Mouse (Mus musculus) left cerebral cortex, adult 8-10 months (tissue): ENCODE results near the gene Nmt1. TPM values are rescaled to one million over a fixed set of nuclear protein-coding genes. Genes with fewer than 3 reads are reported as not detected.

ENCODE experiments used
- DNase-seq, 2 experiments: peaks; one replicate each; pipeline ENCODE4 v3.0.0; 2022; ENCODE audit warnings: low spot score in 2 of 2
- total RNA-seq, 4 experiments: library from RNA; stranded (reverse); gene quantifications; 2 replicates each; pipeline ENCODE4 v1.2.4; 2022

The Nmt1 gene
- total RNA-seq, 4 experiments from 2014 or later: 124 to 149 (median 129) TPM

DNA sequence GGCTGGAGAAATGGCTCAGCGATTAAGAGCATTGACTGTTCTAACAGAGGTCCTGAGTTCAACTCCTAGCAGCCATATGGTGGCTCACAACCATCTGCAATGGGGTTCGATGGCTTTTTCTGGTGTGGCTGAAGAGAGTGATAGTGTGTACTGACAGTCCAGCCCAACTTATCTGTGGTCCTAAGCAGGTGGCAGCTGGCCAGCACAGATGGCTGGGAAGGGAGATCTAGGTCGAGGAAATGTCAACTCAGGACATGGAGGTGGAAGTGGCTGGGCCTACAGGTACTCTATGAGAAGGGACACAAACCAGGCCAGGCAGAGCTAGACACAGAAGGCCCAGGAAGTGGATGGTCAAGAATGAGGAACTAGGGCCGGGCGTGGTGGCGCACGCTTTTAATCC lies 48.0 kb downstream of the Nmt1 start:
- no peak for DNase-seq

DNA sequence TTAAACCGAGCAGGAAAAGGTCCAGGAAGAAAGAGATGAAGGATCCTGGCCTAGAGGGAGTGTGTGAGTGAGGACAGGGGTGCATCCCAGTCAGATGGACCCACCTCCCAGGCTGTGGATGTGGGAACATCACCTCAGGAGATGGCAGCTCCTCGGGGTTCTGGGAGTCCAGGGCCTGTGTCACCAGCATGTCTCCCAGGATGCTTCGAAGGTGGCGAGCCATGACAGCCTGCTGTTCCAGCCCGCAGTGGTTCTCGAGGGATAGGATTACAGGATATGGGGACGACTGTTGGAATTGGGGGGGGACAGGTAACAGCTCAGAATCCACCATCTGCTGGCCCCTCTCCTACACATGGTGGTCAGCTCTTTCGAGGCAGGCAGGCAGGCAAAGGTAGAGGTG lies 48.6 kb downstream of the Nmt1 start:
- no peak for DNase-seq

DNA sequence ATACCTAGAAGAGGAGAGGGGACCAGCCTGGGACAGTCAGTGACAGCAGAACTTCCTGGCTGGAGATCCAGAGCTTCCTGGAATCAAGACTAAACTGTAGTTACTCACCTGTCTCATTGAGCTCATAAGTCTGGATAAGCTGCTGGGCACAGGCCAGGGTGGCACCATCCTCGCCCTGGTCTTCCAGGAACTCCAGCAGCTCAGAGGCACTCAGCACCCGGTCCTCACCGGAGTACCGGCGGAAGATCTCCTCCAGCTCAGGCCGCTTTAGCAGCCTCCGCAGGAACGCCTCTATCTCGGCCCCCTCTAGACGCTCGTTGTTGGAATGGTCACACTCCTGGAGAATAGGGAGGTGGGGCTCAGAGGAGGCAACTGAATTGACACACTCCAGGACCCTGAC lies 50.1 kb downstream of the Nmt1 start:
- no peak for DNase-seq

DNA sequence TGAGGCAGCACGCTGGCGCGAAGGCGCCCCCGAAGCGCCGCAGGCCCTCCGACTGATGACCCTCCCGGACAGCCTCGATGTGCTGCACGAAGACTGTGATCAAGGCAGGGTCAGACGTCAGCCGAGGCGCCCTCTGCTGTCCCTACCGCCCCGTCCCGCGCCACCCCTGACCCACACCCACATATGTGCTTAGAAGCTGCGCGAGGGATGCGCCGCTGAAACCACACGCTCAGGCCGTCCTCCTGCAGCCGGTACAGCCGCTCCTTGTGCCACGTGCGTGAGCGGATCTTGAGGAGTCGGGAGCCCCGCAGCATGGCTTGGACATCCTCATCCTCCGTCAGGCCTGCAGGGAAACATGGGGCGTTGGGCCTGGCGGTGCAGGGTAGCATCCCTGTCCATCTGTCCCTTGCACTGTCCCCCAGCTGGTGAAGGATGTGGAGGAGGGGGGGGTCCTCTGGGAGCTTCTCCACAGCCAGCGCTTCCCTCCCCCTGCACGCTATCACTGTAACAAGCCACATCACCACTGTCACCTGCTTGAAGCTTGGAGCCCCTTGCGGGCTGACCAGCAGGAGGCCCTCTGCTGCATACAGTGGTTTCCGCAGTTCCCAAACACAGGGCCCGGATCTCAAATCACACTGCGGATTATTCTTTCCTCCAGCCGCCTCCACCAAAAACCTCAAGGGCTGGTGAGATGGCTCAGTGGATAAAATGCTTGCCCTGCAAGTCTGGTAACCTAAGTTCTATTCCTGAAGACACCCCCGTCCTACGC lies 52.5 kb downstream of the Nmt1 start:
- DNase-seq: no peak

DNA sequence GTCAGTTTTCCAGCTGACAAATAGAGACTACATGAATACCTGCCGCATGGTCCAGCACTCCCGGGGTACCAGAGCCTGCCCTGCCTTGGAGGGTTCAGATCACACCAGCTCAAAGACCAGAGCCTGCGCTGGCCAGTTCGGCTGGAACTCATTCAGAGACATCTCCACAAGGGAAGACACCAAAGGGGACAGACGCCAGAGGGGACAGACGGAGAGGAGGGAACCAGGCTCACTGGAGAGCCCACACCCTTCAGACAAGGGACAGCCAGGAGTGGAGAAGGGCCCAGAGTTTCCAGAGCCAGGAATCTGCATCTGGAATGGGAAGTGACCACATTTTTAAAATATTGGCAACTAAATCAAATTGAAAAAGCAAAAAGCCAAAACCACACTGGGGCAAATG lies 53.6 kb downstream of the Nmt1 start:
- no peak for DNase-seq

DNA sequence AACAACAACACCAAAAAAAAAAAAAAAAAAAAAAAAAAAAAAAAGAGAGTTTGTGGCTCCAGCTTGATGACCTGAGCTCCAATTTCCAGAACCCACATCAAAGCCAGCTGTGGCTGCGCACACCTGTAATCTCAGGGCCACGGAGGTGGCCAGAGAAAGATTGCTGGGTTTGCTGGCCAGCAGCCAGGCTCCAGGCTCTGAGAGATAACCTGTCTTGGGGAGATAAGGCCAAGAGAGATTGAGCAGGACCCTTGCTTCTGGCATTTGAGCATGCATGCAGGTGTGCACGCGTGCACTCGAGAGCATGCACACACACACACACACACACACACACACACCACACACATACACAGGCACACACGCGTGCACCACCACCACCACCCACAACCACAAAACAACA lies 65.3 kb downstream of the Nmt1 start:
- no peak for DNase-seq

DNA sequence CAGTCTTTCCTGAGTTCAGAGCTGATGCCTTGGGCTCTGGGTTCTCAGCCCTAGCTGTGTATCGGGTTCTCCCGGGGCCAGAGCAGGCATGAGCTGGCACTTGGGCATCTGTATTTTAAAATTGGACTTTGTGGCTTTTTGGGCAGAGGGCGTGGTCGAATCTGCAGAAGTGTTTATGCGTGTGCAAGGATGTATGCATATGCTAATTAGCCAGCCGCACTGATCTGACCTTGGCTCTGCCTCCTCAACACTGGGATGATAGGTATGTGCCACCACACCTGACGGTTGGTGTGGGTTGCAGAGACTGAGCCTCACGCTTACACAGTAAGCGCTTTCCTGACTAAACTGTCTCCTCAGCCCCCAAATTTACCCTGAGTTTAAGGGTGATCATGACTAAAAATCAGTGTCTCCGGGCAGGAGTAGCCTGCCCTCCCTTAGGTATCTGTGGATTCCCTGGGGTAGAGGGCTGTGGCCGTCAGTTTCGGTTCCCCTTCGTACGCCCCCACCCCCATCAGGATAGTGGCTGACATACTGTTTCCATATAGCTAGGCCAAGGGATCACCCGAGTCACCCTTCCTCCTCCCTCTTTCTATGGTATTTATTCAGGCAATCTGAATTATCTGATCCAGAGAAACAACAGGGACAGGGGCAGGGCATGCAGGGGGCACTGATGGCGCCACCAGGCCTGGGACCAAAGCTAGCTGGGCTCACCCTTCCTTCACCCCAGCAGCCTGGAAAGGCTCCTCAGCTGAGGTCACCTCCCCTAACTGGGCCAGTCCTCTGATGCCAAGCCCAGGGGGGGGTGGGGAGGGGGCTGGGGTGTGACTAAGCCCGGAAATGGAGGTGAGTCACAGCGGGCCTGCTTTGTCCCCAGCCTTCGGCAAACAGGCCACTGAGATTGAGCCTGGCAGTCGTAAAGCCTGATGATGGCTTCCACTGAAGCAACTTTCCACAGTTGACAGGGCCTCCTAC lies 66.2 kb downstream of the Nmt1 start:
- no peak for DNase-seq

GRCm38 (mm10) chr11:103095107-103095670 lies 67.2 kb downstream of the Nmt1 start:
- DNase-seq: no peak

DNA sequence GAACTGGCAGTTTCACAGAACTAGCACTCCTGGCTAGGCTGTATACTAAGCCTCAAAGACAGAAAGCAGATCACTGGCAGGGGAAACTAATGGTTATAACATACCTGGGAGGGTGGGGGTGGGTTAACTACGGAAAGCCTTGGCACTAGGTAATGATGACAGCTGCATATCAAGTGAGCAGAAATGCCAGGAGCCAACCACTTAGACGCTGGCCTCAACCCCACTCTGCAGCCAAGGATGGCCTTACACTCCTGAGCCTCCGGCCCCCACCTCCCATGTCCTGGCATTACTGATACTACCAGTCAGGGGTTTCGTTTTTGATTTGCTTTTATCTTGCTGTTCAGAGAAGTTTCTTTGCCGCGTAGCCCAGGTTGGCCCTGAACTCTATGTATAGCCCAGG lies 67.8 kb downstream of the Nmt1 start:
- no peak for DNase-seq

- no peak for DNase-seq
Measured at GRCm38 (mm10) chr11:103096979-103097894, 69.2 kb downstream of the Nmt1 start.

GRCm38 (mm10) chr11:103098531-103099190 lies 70.7 kb downstream of the Nmt1 start:
- no peak for DNase-seq

GRCm38 (mm10) chr11:103099352-103099940 lies 71.5 kb downstream of the Nmt1 start:
- DNase-seq: peak in 1 of 2 experiments; percentile 4

DNA sequence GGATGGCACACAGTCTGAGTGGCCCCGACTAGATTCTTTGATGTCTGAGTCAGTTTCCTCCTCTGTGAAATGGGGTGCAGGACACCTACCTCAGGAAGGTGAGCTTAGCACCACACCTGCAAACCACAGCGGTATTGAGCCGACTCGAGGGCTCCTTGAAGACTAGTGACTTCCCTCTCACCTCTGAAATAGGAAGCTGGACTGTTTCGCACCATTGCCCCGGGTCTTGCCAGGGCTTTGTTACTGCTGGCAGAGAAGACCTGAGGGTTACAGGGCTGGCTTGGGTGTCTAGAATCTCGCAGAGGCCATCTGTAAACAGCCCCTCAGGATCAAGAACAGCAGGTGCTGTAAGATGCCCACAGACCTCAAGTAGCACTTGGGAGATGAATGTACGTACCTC lies 72.4 kb downstream of the Nmt1 start:
- peak in 1 of 2 experiments; percentile 17 for DNase-seq

- DNase-seq: peak; percentile 55 to 63
Measured at GRCm38 (mm10) chr11:103101481-103101865, 73.5 kb downstream of the Nmt1 start, which contains the start of the genes Plcd3 and Acbd4. Gene Plcd3 (minus strand): TSS chr11:103101658. Gene Acbd4 (plus strand): TSS chr11:103101682.

DNA sequence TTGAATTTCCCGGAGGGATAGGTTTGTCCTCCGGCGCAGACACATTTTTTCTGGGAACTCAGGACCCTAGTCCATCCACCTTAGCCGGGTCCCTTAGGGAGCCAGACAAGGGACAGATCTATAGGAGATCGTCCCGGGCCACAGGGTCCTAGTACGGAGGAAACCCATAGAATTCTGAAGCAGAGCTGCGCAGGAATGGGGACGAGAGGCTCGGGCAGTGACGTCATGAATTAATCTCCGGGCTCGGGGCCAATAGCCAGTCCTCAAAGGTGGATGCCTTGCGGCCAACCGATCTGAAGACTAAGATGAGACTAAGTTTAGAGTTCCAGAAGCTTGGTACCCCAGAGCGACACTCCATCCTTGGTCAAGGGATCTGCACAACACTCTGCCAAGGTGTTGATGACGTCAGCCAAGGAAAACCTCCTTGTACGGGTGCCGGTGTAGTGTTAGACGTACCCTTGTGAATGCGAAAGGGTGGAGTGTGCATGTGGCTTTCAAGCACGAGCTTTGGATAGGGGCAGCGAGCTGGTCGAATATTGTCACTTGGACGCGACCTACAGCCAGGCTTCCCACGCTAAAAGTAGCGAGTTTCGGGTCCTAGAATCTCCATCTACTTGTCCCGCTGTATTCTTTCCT lies 74.0 kb downstream of the Nmt1 start:
- DNase-seq: peak; percentile 73 to 82

DNA sequence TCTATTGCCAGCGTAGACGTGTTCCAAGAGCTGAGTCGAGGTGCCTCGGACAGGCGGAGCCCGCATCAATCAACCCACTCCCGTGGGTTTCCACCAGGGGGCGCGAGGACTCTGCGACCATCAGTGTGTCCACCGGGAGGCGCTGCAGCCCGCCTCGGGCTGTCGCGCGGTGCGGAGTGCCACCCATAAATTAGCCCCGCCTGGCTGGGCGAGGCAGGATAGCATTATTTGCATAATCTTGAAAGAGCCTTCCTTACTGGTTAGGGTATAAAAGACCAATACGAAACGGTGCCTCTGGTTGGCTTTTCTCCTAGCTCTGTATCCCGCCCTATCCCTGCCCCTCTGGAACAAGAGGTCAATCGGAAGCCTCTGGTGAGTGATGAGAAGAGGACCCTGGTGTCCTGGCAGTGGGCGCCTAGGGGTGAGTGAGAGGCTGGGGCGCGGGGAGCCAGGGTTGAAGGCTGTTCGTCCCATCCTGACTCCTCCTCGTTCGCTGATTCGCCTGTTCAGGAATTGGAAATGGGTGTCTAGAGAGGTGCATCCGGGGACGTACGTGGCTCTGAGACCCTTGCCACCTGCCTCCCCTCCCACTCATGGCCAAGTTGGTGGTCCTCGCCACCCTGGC lies 74.8 kb downstream of the Nmt1 start:
- peak; percentile 94 to 96 for DNase-seq

- peak in 1 of 2 experiments; percentile 15 for DNase-seq
Measured at GRCm38 (mm10) chr11:103103621-103104020, 75.6 kb downstream of the Nmt1 start.

GRCm38 (mm10) chr11:103104469-103104868 lies 76.5 kb downstream of the Nmt1 start:
- peak in 1 of 2 experiments; percentile 10 for DNase-seq

DNA sequence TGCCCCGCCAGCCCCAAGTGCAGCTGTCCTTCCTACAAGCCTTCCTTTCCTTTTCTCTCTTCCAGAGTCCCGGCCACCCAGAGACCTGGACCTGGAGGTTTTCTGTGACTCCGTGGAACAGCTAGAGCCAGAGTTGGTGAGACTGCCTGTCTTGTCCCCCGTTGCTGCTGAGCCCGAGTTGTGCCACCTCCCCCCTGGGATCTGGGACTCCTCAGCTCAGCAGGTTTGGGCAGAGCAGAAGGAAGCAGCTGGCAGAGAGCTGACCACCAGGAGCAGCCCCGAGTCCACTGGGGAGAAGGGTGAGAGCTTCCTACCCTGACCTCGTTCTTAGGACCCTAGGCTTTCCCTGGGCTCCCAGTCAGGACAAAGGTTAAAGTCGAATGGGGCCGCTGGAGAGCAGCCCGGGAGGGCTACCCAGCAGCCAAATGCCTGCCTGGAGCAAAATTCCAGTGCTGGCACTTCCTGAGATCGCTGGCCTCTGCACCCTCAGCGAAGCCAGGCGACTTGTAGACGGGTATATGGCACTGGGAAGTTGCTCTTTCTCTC lies 77.3 kb downstream of the Nmt1 start:
- DNase-seq: no peak
